Mouse (Mus musculus) subcutaneous adipose tissue, adult 2 months (tissue): ENCODE measurements around the gene Plagl2. TPM values are rescaled to one million over a fixed set of nuclear protein-coding genes. Genes with fewer than 3 reads are reported as not detected.

Experiments used
- polyA plus RNA-seq: library from polyadenylated mRNA; depleted of rRNA; stranded (reverse); fragments of >200 nt; gene quantifications from 2 replicates; pipeline ENCODE4 v1.2.3, GENCODE M21; 2012; ENCODE audit warnings: low replicate concordance; rRNA removed

Gene Plagl2
- 3.2 and 11.0 TPM in 2 replicates for polyA plus RNA-seq

DNA sequence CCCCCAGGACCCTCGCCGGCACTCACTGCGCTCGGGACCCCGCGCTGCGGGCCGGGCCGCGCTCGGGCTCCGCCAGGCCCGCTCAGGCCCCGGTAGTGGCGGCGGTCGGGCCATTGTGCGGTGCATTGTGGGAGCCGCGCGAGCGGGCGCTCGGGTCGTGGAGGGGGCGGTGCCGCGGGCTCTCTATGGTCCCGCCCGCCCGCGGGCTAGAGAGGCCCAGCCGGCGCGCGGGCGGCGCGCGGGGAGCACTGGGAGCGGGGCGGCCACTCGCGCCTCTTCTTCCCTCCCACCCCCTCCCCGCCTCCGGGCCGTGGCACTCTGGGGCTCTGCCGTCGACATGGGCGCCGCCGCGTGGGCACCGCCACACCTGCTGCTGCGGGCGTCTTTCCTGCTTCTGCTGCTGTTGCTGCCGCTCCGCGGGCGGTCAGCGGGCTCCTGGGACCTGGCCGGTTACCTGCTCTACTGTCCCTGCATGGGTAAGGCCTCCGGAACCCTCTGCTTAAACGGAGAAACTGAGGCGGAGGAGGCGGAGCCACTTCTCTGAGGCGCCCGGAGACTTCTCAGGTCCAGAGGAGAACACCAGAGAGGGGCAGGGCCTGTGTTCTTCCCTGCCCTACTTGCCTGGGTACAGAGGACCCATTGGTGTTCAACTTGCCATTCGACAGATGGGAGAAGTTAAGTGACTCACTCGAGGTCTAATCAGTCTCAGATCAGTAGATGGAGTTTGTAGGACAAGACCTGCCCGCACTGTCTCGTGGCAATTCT lies at the start of gene Plagl2, which contains the start of gene Pofut1:
Plagl2 (minus strand) TSS at position 177 of the 765 bp plus-strand sequence.
Pofut1 (plus strand) TSS at position 284 of the 765 bp plus-strand sequence.

GRCm38 (mm10) chr2:153224946-153225594 lies 16.2 kb downstream of the Plagl2 start, which contains the start of gene Tspyl3:
Gene Tspyl3, minus strand, starts transcription at chr2:153225441.

Other genes with a start within 250 kb of the Plagl2 start
- gene Pdrg1, start 226.0 kb downstream of the Plagl2 start, polyA plus RNA-seq, result 76.8 and 98.9 TPM in 2 replicates
- not detected in 2 replicates for gene Xkr7, start 209.6 kb downstream of the Plagl2 start, polyA plus RNA-seq
- 30.7 and 85.0 TPM in 2 replicates for gene Ccm2l, start 175.5 kb downstream of the Plagl2 start, polyA plus RNA-seq
- gene Hck, start 133.0 kb downstream of the Plagl2 start, polyA plus RNA-seq, result 5.2 and 15.0 TPM in 2 replicates
- 60.6 and 80.1 TPM in 2 replicates for gene Tm9sf4, start 80.1 kb downstream of the Plagl2 start, polyA plus RNA-seq
- gene Tspyl3, start 16.0 kb downstream of the Plagl2 start, polyA plus RNA-seq, result 4.4 and 17.5 TPM in 2 replicates
- 51.1 and 52.1 TPM in 2 replicates for gene Pofut1, start 107 bp upstream of the Plagl2 start, polyA plus RNA-seq
- 12.2 and 12.5 TPM in 2 replicates for gene Kif3b, start 50.0 kb upstream of the Plagl2 start, polyA plus RNA-seq
- gene Asxl1, start 104.4 kb upstream of the Plagl2 start, polyA plus RNA-seq, result 11.1 and 19.4 TPM in 2 replicates